Mouse (Mus musculus) spleen, postnatal 0 days (tissue): ENCODE measurements around the gene Tvp23a. TPM values are rescaled to one million over a fixed set of nuclear protein-coding genes. Genes with fewer than 3 reads are reported as not detected.

ENCODE experiments used
- polyA plus RNA-seq: library from polyadenylated mRNA; unstranded; fragments of >200 nt; fragmentation: Nextera tagmentation; extraction: Ambion mirVana; gene quantifications from 2 replicates; pipeline ENCODE4 v1.2.1, GENCODE M21; 2015

Gene Tvp23a
- 0.30 and 0.35 TPM in 2 replicates for polyA plus RNA-seq

GRCm38 (mm10) chr16:10447264-10447594, at the start of gene Tvp23a:
Tvp23a (minus strand) TSS chr16:10447362.

GRCm38 (mm10) chr16:10479857-10480256, 32.7 kb upstream of the Tvp23a start, which contains the start of gene Ciita:
Ciita (plus strand) TSS chr16:10480059.

GRCm38 (mm10) chr16:10411764-10412746, 35.1 kb downstream of the Tvp23a start, which contains the start of gene Nubp1:
Nubp1 (plus strand) TSS chr16:10411948.

GRCm38 (mm10) chr16:10394699-10395540, 52.2 kb downstream of the Tvp23a start, which contains the start of gene Tekt5:
Tekt5 (minus strand) TSS chr16:10395490.

Other genes starting within 250 kb of the Tvp23a start
- 11.3 and 14.2 TPM in 2 replicates for gene Emp2, start 133.4 kb downstream of the Tvp23a start, polyA plus RNA-seq
- 0.49 and 0.84 TPM in 2 replicates for gene Tekt5, start 51.9 kb downstream of the Tvp23a start, polyA plus RNA-seq
- 33.2 and 33.8 TPM in 2 replicates for gene Nubp1, start 35.4 kb downstream of the Tvp23a start, polyA plus RNA-seq
- 1.4 and 1.6 TPM in 2 replicates for gene Ciita, start 32.7 kb upstream of the Tvp23a start, polyA plus RNA-seq
- 8.0 and 8.5 TPM in 2 replicates for gene Dexi, start 95.7 kb upstream of the Tvp23a start, polyA plus RNA-seq
- gene Clec16a, start 98.0 kb upstream of the Tvp23a start, polyA plus RNA-seq: 17.6 and 22.6 TPM in 2 replicates